In genomic region chr12:33201068-33201467, GRCm38 (mm10) we compare ENCODE assay signal across 22 mouse cellular contexts. TPM values are rescaled to one million over a fixed set of nuclear protein-coding genes. Genes with fewer than 3 reads are reported as not detected.
DNase-seq lines count a peak whose midpoint lies in the region; ATAC-seq lines count a peak whose summit lies in the region.
"Had no signal": no experiment of that assay in that cellular context is flagged by ENCODE, and none has a peak within 500 bp of the region (broad histone marks: within the 10 kb centered on the region; RNA-seq: fewer than 3 reads in every experiment).

No protein-coding gene starts in this region.

- H3K4me3 ChIP-seq in forebrain, embryonic 16.5 days (replicated peaks; ENCODE audit: low read length): no peak overlapping the region
- H3K4me3 ChIP-seq in forebrain, embryonic 13.5 days: no peak overlapping the region
- H3K4me3 ChIP-seq in midbrain, embryonic 11.5 days (ENCODE audit: low read depth, low read length): no peak overlapping the region
- H3K4me3 ChIP-seq in midbrain, embryonic 14.5 days (replicated peaks; ENCODE audit: low read depth, low read length): no peak overlapping the region
- H3K4me3 ChIP-seq in hindbrain, embryonic 15.5 days: no peak overlapping the region
- H3K4me3 ChIP-seq: embryonic facial prominence, embryonic 12.5 days; erythroblast, embryonic 14.5 days; layer of hippocampus, adult 2 months; limb, embryonic 15.5 days; lung, embryonic 15.5 days; midbrain, embryonic 12.5 days; stomach, embryonic 15.5 days had no signal

- H3K9me3 ChIP-seq in forebrain, embryonic 16.5 days (ENCODE audit: control insufficient read depth, low read length): peaks cover 2% of the 10 kb centered on the region; the same call in 1 of the 2 replicates
- H3K9me3 ChIP-seq in forebrain, embryonic 13.5 days (replicated peaks): 0 out of 2 replicates have a peak, but pooled peaks cover 6% of the 10 kb centered on the region
- H3K9me3 ChIP-seq in midbrain, embryonic 11.5 days (ENCODE audit: control insufficient read depth, low read length): no peaks in the 10 kb centered on the region; the same call in 1 of the 2 replicates
- no peaks in the 10 kb centered on the region for H3K9me3 ChIP-seq in midbrain, embryonic 14.5 days (ENCODE audit: control insufficient read depth, low read length)
- H3K9me3 ChIP-seq in hindbrain, embryonic 15.5 days: no peaks in the 10 kb centered on the region
- H3K9me3 ChIP-seq: embryonic facial prominence, embryonic 12.5 days; limb, embryonic 15.5 days; lung, embryonic 15.5 days; stomach, embryonic 15.5 days had no signal

- WGBS in forebrain, embryonic 16.5 days: 90% methylated on average over 6 of the region's 6 CpGs
- WGBS in forebrain, embryonic 13.5 days: 75% methylated on average over 5 of the region's 6 CpGs
- WGBS in midbrain, embryonic 11.5 days: 72% methylated on average over 6 of the region's 6 CpGs
- 68% methylated on average over 6 of the region's 6 CpGs for WGBS in midbrain, embryonic 14.5 days
- WGBS in hindbrain, embryonic 15.5 days: 81% methylated on average over 6 of the region's 6 CpGs

- H3K9ac ChIP-seq in forebrain, embryonic 16.5 days (replicated peaks; ENCODE audit: low read depth, low read length): no peak overlapping the region
- no peak overlapping the region for H3K9ac ChIP-seq in forebrain, embryonic 13.5 days
- H3K9ac ChIP-seq in midbrain, embryonic 11.5 days (ENCODE audit: low read length): no peak overlapping the region
- no peak overlapping the region for H3K9ac ChIP-seq in midbrain, embryonic 14.5 days (replicated peaks; ENCODE audit: low read length)
- no peak overlapping the region for H3K9ac ChIP-seq in hindbrain, embryonic 15.5 days
- H3K9ac ChIP-seq: embryonic facial prominence, embryonic 12.5 days; limb, embryonic 15.5 days; lung, embryonic 15.5 days; midbrain, embryonic 12.5 days; stomach, embryonic 15.5 days had no signal

- no peaks in the 10 kb centered on the region for H3K36me3 ChIP-seq in forebrain, embryonic 16.5 days (ENCODE audit: control insufficient read depth, insufficient read depth)
- H3K36me3 ChIP-seq in forebrain, embryonic 13.5 days (ENCODE audit: poor library complexity, severe bottlenecking): 0 out of 2 replicates have a peak, but pooled peaks cover 4% of the 10 kb centered on the region
- no peaks in the 10 kb centered on the region; the same call in 1 of the 2 replicates for H3K36me3 ChIP-seq in midbrain, embryonic 11.5 days (ENCODE audit: control insufficient read depth, insufficient read depth, low read length)
- no peaks in the 10 kb centered on the region for H3K36me3 ChIP-seq in midbrain, embryonic 14.5 days (ENCODE audit: control insufficient read depth, insufficient read depth, low read length)
- no peaks in the 10 kb centered on the region for H3K36me3 ChIP-seq in hindbrain, embryonic 15.5 days
- H3K36me3 ChIP-seq: embryonic facial prominence, embryonic 12.5 days; limb, embryonic 15.5 days; lung, embryonic 15.5 days; midbrain, embryonic 12.5 days; stomach, embryonic 15.5 days had no signal

- H3K4me1 ChIP-seq in forebrain, embryonic 16.5 days (replicated peaks; ENCODE audit: control insufficient read depth, insufficient read depth, low read length): peaks cover 9% of the 10 kb centered on the region; the same call in 1 of the 2 replicates
- peaks cover 22% of the 10 kb centered on the region for H3K4me1 ChIP-seq in forebrain, embryonic 13.5 days
- peaks cover 14% of the 10 kb centered on the region for H3K4me1 ChIP-seq in midbrain, embryonic 11.5 days (ENCODE audit: control insufficient read depth, insufficient read depth, low read length)
- H3K4me1 ChIP-seq in midbrain, embryonic 14.5 days (ENCODE audit: control insufficient read depth, insufficient read depth, low read length): no peaks in the 10 kb centered on the region
- peaks cover 16% of the 10 kb centered on the region for H3K4me1 ChIP-seq in hindbrain, embryonic 15.5 days (replicated peaks)
- H3K4me1 ChIP-seq: stomach, embryonic 15.5 days had no signal

- DNase-seq in midbrain, embryonic 11.5 days (ENCODE audit: low spot score, missing footprints): no peak
- DNase-seq in midbrain, embryonic 14.5 days: no peak
- DNase-seq in kidney, adult 8-10 months: no peak
- DNase-seq in right cerebral cortex, postnatal 10 days (ENCODE audit: low spot score in 2 of 2): no peak
- no peak for DNase-seq in layer of hippocampus, postnatal 36 days
- DNase-seq: adrenal gland, adult 8-10 months; heart, adult 11 months; kidney, adult 18-20 months; kidney, postnatal 14 days; right cerebral cortex, postnatal 25 days; thymus, adult 18-20 months had no signal

- no peak overlapping the region for H3K4me2 ChIP-seq in forebrain, embryonic 16.5 days (ENCODE audit: low read length)
- no peak overlapping the region for H3K4me2 ChIP-seq in forebrain, embryonic 13.5 days
- no peak overlapping the region for H3K4me2 ChIP-seq in midbrain, embryonic 11.5 days
- no peak overlapping the region for H3K4me2 ChIP-seq in midbrain, embryonic 14.5 days (ENCODE audit: low read length)
- H3K4me2 ChIP-seq in hindbrain, embryonic 15.5 days: no peak overlapping the region
- H3K4me2 ChIP-seq: embryonic facial prominence, embryonic 12.5 days; limb, embryonic 15.5 days; lung, embryonic 15.5 days; midbrain, embryonic 12.5 days; stomach, embryonic 15.5 days had no signal

- no peaks in the 10 kb centered on the region for H3K27me3 ChIP-seq in forebrain, embryonic 16.5 days (replicated peaks; ENCODE audit: control insufficient read depth, insufficient read depth, low read length)
- H3K27me3 ChIP-seq in forebrain, embryonic 13.5 days: no peaks in the 10 kb centered on the region
- no peaks in the 10 kb centered on the region for H3K27me3 ChIP-seq in midbrain, embryonic 11.5 days (ENCODE audit: control insufficient read depth, insufficient read depth, low read length)
- no peaks in the 10 kb centered on the region for H3K27me3 ChIP-seq in midbrain, embryonic 14.5 days (ENCODE audit: control insufficient read depth, insufficient read depth, low read length)
- no peaks in the 10 kb centered on the region for H3K27me3 ChIP-seq in hindbrain, embryonic 15.5 days
- H3K27me3 ChIP-seq: embryonic facial prominence, embryonic 12.5 days; limb, embryonic 15.5 days; lung, embryonic 15.5 days; stomach, embryonic 15.5 days had no signal

- ATAC-seq in forebrain, embryonic 16.5 days: peak; percentile 19; the same call in 1 of the 2 replicates
- no peak for ATAC-seq in forebrain, embryonic 13.5 days
- peak; percentile 51 for ATAC-seq in midbrain, embryonic 11.5 days (ENCODE audit: low FRiP score)
- ATAC-seq in midbrain, embryonic 14.5 days (ENCODE audit: low FRiP score, low TSS enrichment): no peak
- ATAC-seq in hindbrain, embryonic 15.5 days (ENCODE audit: low FRiP score, low read depth): peak; percentile 35; the same call in 1 of the 2 replicates

- no peak overlapping the region for H3K27ac ChIP-seq in forebrain, embryonic 16.5 days (ENCODE audit: low read length)
- H3K27ac ChIP-seq in forebrain, embryonic 13.5 days: no peak overlapping the region
- no peak overlapping the region for H3K27ac ChIP-seq in midbrain, embryonic 11.5 days (ENCODE audit: low read depth, low read length)
- no peak overlapping the region for H3K27ac ChIP-seq in midbrain, embryonic 14.5 days (replicated peaks; ENCODE audit: low read depth, low read length)
- H3K27ac ChIP-seq in hindbrain, embryonic 15.5 days (replicated peaks): no peak overlapping the region
- H3K27ac ChIP-seq: embryonic facial prominence, embryonic 12.5 days; layer of hippocampus, adult 2 months; limb, embryonic 15.5 days; lung, embryonic 15.5 days; macrophage; midbrain, embryonic 12.5 days; stomach, embryonic 15.5 days had no signal

RNA-seq across cellular contexts. Expression of gene Atxn7l1, which starts 53.6 kb away (rescaled TPM):
- 15.3 and 19.9 TPM in 2 replicates for polyA plus RNA-seq in forebrain, embryonic 16.5 days (2015; fragmentation: Nextera tagmentation; extraction: Ambion mirVana)
- 13.9 and 15.4 TPM in 2 replicates for polyA plus RNA-seq in forebrain, embryonic 13.5 days (2015; fragmentation: Nextera tagmentation; extraction: Ambion mirVana)
- polyA plus RNA-seq in midbrain, embryonic 11.5 days (2014; fragmentation: Nextera tagmentation; extraction: Ambion mirVana): 16.9 and 17.0 TPM in 2 replicates
- polyA plus RNA-seq in midbrain, embryonic 14.5 days (2014; fragmentation: Nextera tagmentation; extraction: Ambion mirVana): 22.6 and 23.9 TPM in 2 replicates
- polyA plus RNA-seq in hindbrain, embryonic 15.5 days (2015; fragmentation: Nextera tagmentation; extraction: Ambion mirVana): 19.3 and 23.6 TPM in 2 replicates
- 10 to 100 TPM; 56.3 to 64.5 TPM for total RNA-seq in layer of hippocampus, postnatal 36 days (2021)

Comparison
In these comparisons a context has a peak if more than half of its experiments do, and no peak if none do; other contexts are left out.
1. ATAC-seq: peak in forebrain, embryonic 16.5 days (single experiment), midbrain, embryonic 11.5 days (single experiment) and hindbrain, embryonic 15.5 days (single experiment); none in forebrain, embryonic 13.5 days (single experiment) and midbrain, embryonic 14.5 days (single experiment).